ENCODE assay signal across 14 mouse cellular contexts in genomic region chr7:55998997-55999396, GRCm38 (mm10). TPM values are rescaled to one million over a fixed set of nuclear protein-coding genes. Genes with fewer than 3 reads are reported as not detected.
DNase-seq lines count a peak whose midpoint lies in the region; ATAC-seq and TF ChIP-seq lines count a peak whose summit lies in the region.
"Had no signal": no experiment of that assay in that cellular context is flagged by ENCODE, and none has a peak within 500 bp of the region (broad histone marks: within the 10 kb centered on the region; RNA-seq: fewer than 3 reads in every experiment).

No protein-coding gene starts in this region.

- ATAC-seq in hindbrain, embryonic 12.5 days (ENCODE audit: low FRiP score), result 0 out of 2 replicates have a peak, but pooled peaks have one; percentile 26
- ATAC-seq in hindbrain, postnatal 0 days, result no peak
- peak; percentile 57; the same call in 1 of the 2 replicates for ATAC-seq in liver, embryonic 15.5 days (ENCODE audit: insufficient read depth)
- no peak for ATAC-seq in CD4-positive, CD25-positive, alpha-beta regulatory T cell, adult 4 months

- no peak overlapping the region for H3K4me2 ChIP-seq in hindbrain, embryonic 12.5 days (replicated peaks)
- no peak overlapping the region for H3K4me2 ChIP-seq in hindbrain, postnatal 0 days (ENCODE audit: low read depth, low read length)
- no peak overlapping the region for H3K4me2 ChIP-seq in liver, embryonic 15.5 days

- H3K9me3 ChIP-seq in hindbrain, embryonic 12.5 days (replicated peaks), result no peaks in the 10 kb centered on the region
- H3K9me3 ChIP-seq in hindbrain, postnatal 0 days (ENCODE audit: low read length), result no peaks in the 10 kb centered on the region
- H3K9me3 ChIP-seq in liver, embryonic 15.5 days (replicated peaks), result no peaks in the 10 kb centered on the region
- H3K9me3 ChIP-seq: G1E had no signal

- H3K27me3 ChIP-seq in hindbrain, embryonic 12.5 days, result no peaks in the 10 kb centered on the region
- H3K27me3 ChIP-seq in hindbrain, postnatal 0 days (ENCODE audit: insufficient read depth, low read length), result no peaks in the 10 kb centered on the region
- no peaks in the 10 kb centered on the region for H3K27me3 ChIP-seq in liver, embryonic 15.5 days

- no peak overlapping the region for H3K4me3 ChIP-seq in hindbrain, embryonic 12.5 days
- no peak overlapping the region for H3K4me3 ChIP-seq in hindbrain, postnatal 0 days (ENCODE audit: low read length)
- H3K4me3 ChIP-seq in liver, embryonic 15.5 days (replicated peaks), result no peak overlapping the region

- no peak overlapping the region for H3K27ac ChIP-seq in hindbrain, embryonic 12.5 days
- H3K27ac ChIP-seq in hindbrain, postnatal 0 days, result no peak overlapping the region
- H3K27ac ChIP-seq in liver, embryonic 15.5 days (replicated peaks), result peak overlapping the region; percentile 16; the same call in 1 of the 2 replicates

- no peak for TF ChIP-seq CTCF in hindbrain, postnatal 0 days (IDR thresholded peaks at IDR 0.05; ENCODE audit: low read depth)

- no peaks in the 10 kb centered on the region for H3K36me3 ChIP-seq in hindbrain, embryonic 12.5 days
- H3K36me3 ChIP-seq in hindbrain, postnatal 0 days (ENCODE audit: insufficient read depth, low read length), result no peaks in the 10 kb centered on the region
- 0 out of 2 replicates have a peak, but pooled peaks cover 3% of the 10 kb centered on the region for H3K36me3 ChIP-seq in liver, embryonic 15.5 days (replicated peaks)

- no peak overlapping the region for H3K9ac ChIP-seq in hindbrain, embryonic 12.5 days
- no peak overlapping the region for H3K9ac ChIP-seq in hindbrain, postnatal 0 days (replicated peaks; ENCODE audit: low read length)
- H3K9ac ChIP-seq in liver, embryonic 15.5 days, result no peak overlapping the region; the same call in 1 of the 2 replicates

- peaks cover 7% of the 10 kb centered on the region for H3K4me1 ChIP-seq in hindbrain, embryonic 12.5 days
- peaks cover 4% of the 10 kb centered on the region; the same call in 1 of the 2 replicates for H3K4me1 ChIP-seq in hindbrain, postnatal 0 days (ENCODE audit: insufficient read depth, low read length)
- H3K4me1 ChIP-seq in liver, embryonic 15.5 days (replicated peaks), result peaks cover 20% of the 10 kb centered on the region

- peak; percentile 16 for DNase-seq in embryo, embryonic 11 days
- DNase-seq in embryo, embryonic 10.5 days (ENCODE audit: low spot score), result no peak
- no peak for DNase-seq in hindbrain, postnatal 0 days (ENCODE audit: low spot score)
- DNase-seq in Muller cell, postnatal 12 days (ENCODE audit: inconsistent ontology term), result peak; percentile 62
- DNase-seq in adrenal gland, adult 8-10 months, result no peak
- DNase-seq: adrenal gland, postnatal 10 days; heart, postnatal 4 days; kidney, adult 9 months; left cerebral cortex, postnatal 4 days; lung, postnatal 14 days had no signal

- WGBS in hindbrain, embryonic 12.5 days, result 2% methylated on average over 3 of the region's 4 CpGs
- 0% methylated on average over 4 of the region's 4 CpGs for WGBS in hindbrain, postnatal 0 days
- 28% methylated on average over 3 of the region's 4 CpGs for WGBS in liver, embryonic 15.5 days (ENCODE audit: insufficient replicate concordance)

RNA-seq across cellular contexts. Expression of gene Nipa1, which starts 20.8 kb away (rescaled TPM):
- polyA plus RNA-seq in hindbrain, embryonic 12.5 days (2016; fragmentation: Nextera tagmentation; extraction: Ambion mirVana), result 16.4 and 19.2 TPM in 2 replicates
- 43.5 and 48.0 TPM in 2 replicates for total RNA-seq in hindbrain, postnatal 0 days (2014; rRNA removed)
- polyA plus RNA-seq in hindbrain, postnatal 0 days (2015; fragmentation: Nextera tagmentation; extraction: Ambion mirVana), result 30.7 and 31.4 TPM in 2 replicates
- 13.6 and 15.4 TPM in 2 replicates for polyA plus RNA-seq in liver, embryonic 15.5 days (2015; fragmentation: Nextera tagmentation; extraction: Ambion mirVana)
- polyA plus RNA-seq in CD4-positive, CD25-positive, alpha-beta regulatory T cell, adult 4 months (2017; shearing (Covaris generic)), result not detected
- total RNA-seq in adrenal gland, adult 8-10 months (2022), result 10 to 100 TPM; 11.3 to 14.1 (median 12.3) TPM

RNA-seq across cellular contexts. Expression of gene Nipa2, which starts 36.7 kb away (rescaled TPM):
- polyA plus RNA-seq in hindbrain, embryonic 12.5 days (2016; fragmentation: Nextera tagmentation; extraction: Ambion mirVana), result 45.5 and 47.0 TPM in 2 replicates
- 26.1 and 29.4 TPM in 2 replicates for total RNA-seq in hindbrain, postnatal 0 days (2014; rRNA removed)
- polyA plus RNA-seq in hindbrain, postnatal 0 days (2015; fragmentation: Nextera tagmentation; extraction: Ambion mirVana), result 37.3 and 38.9 TPM in 2 replicates
- polyA plus RNA-seq in liver, embryonic 15.5 days (2015; fragmentation: Nextera tagmentation; extraction: Ambion mirVana), result 21.0 and 23.6 TPM in 2 replicates
- polyA plus RNA-seq in CD4-positive, CD25-positive, alpha-beta regulatory T cell, adult 4 months (2017; shearing (Covaris generic)), result 10 to 100 TPM; 13.9 to 14.6 TPM
- 10 to 100 TPM; 49.1 to 66.3 (median 54.7) TPM for total RNA-seq in adrenal gland, adult 8-10 months (2022)

RNA-seq across cellular contexts. Expression of gene Herc2, which starts 51.0 kb away (rescaled TPM):
- 36.8 and 42.0 TPM in 2 replicates for polyA plus RNA-seq in hindbrain, embryonic 12.5 days (2016; fragmentation: Nextera tagmentation; extraction: Ambion mirVana)
- 82.1 and 89.2 TPM in 2 replicates for total RNA-seq in hindbrain, postnatal 0 days (2014; rRNA removed)
- polyA plus RNA-seq in hindbrain, postnatal 0 days (2015; fragmentation: Nextera tagmentation; extraction: Ambion mirVana), result 41.3 and 41.8 TPM in 2 replicates
- 14.2 and 15.5 TPM in 2 replicates for polyA plus RNA-seq in liver, embryonic 15.5 days (2015; fragmentation: Nextera tagmentation; extraction: Ambion mirVana)
- polyA plus RNA-seq in CD4-positive, CD25-positive, alpha-beta regulatory T cell, adult 4 months (2017; shearing (Covaris generic)), result 10 to 100 TPM; 19.9 to 36.6 TPM
- total RNA-seq in adrenal gland, adult 8-10 months (2022), result 10 to 100 TPM; 67.5 to 85.6 (median 76.3) TPM

Comparison
In these comparisons a context has a peak if more than half of its experiments do, and no peak if none do; other contexts are left out.
1. DNase-seq: peak in embryo, embryonic 11 days (single experiment) and Muller cell, postnatal 12 days (single experiment); none in embryo, embryonic 10.5 days (single experiment), hindbrain, postnatal 0 days (single experiment) and adrenal gland, adult 8-10 months (single experiment).
2. ATAC-seq: peak in hindbrain, embryonic 12.5 days (single experiment) and liver, embryonic 15.5 days (single experiment); none in hindbrain, postnatal 0 days (single experiment) and CD4-positive, CD25-positive, alpha-beta regulatory T cell, adult 4 months (single experiment).
3. RNA of gene Nipa1, which starts 20.8 kb away (polyA plus RNA-seq): 30.7 to 31.4 TPM in hindbrain, postnatal 0 days, 16.4 to 19.2 TPM in hindbrain, embryonic 12.5 days and 13.6 to 15.4 TPM in liver, embryonic 15.5 days; not detected in CD4-positive, CD25-positive, alpha-beta regulatory T cell, adult 4 months; every median in the first group is over 10 times any median in the second.